Mouse (Mus musculus) myocyte (in vitro differentiated cells): ENCODE measurements around the gene Sptlc2. TPM values are rescaled to one million over a fixed set of nuclear protein-coding genes. Genes with fewer than 3 reads are reported as not detected.
A peak's percentile ranks its signal among the peaks of the same experiment; 100 is the strongest.

Experiments used
- H3K27me3 ChIP-seq: one replicate; pipeline ENCODE4 v1.6.1; 2011; ENCODE audit not compliant: control insufficient read depth, insufficient read depth, insufficient read length
- H3K36me3 ChIP-seq: one replicate; pipeline ENCODE4 v1.6.1; 2011; ENCODE audit not compliant: control insufficient read depth, insufficient read depth
- H3K4me2 ChIP-seq: one replicate; pipeline ENCODE4 v1.6.1; 2011; ENCODE audit warnings: low read depth, control low read depth
- H3K4me3 ChIP-seq: one replicate; pipeline ENCODE4 v1.5.1; 2011; ENCODE audit warnings: mild to moderate bottlenecking, control low read depth, moderate library complexity
- H3K79me2 ChIP-seq: one replicate; pipeline ENCODE4 v1.6.1; 2011; ENCODE audit not compliant: control insufficient read depth, insufficient read depth
- H3ac ChIP-seq: one replicate; pipeline ENCODE4 v1.6.1; 2011; ENCODE audit not compliant: control insufficient read depth, insufficient read length
- CEBPB ChIP-seq: IDR thresholded peaks from 2 replicates; pipeline ENCODE4 v1.6.1; 2011; ENCODE audit warnings: mild to moderate bottlenecking, moderate library complexity; ENCODE audit not compliant: poor library complexity, insufficient read depth, severe bottlenecking
- E2F4 ChIP-seq: IDR thresholded peaks from one replicate; pipeline ENCODE4 v1.6.1; 2011; ENCODE audit warnings: mild to moderate bottlenecking, control low read depth, moderate library complexity; ENCODE audit not compliant: insufficient read depth
- MAX ChIP-seq: IDR thresholded peaks from one replicate; pipeline ENCODE4 v1.6.1; 2011; ENCODE audit warnings: low read depth, mild to moderate bottlenecking, control low read depth
- MYOD1 ChIP-seq, 3 experiments: IDR thresholded peaks; one replicate each; pipeline ENCODE4 v1.6.1; 2011; ENCODE audit warnings: control low read depth in 2 of 3, low read depth in 2 of 3, mild to moderate bottlenecking in 2 of 3, moderate library complexity in 1 of 3; ENCODE audit not compliant: insufficient read length in 2 of 3, control insufficient read depth in 1 of 3
- MYOG ChIP-seq, 3 experiments: IDR thresholded peaks; one replicate each; pipeline ENCODE4 v1.6.1; 2011; ENCODE audit warnings: control low read depth in 2 of 3, low read depth in 2 of 3, mild to moderate bottlenecking in 2 of 3; ENCODE audit not compliant: insufficient read length in 2 of 3, control insufficient read depth in 1 of 3, insufficient read depth in 1 of 3
- POLR2A ChIP-seq: IDR thresholded peaks from one replicate; pipeline ENCODE4 v1.6.1; 2011; ENCODE audit warnings: low read depth, mild to moderate bottlenecking, control low read depth, moderate library complexity; ENCODE audit not compliant: insufficient read length
- POLR2AphosphoS2 ChIP-seq: IDR thresholded peaks from one replicate; pipeline ENCODE4 v1.6.1; 2011; ENCODE audit warnings: low read depth, control low read depth; ENCODE audit not compliant: insufficient read length
- REST ChIP-seq: IDR thresholded peaks from one replicate; pipeline ENCODE4 v1.6.1; 2011; ENCODE audit warnings: mild to moderate bottlenecking, control low read depth, moderate library complexity; ENCODE audit not compliant: insufficient read depth, insufficient read length
- SRF ChIP-seq: IDR thresholded peaks from one replicate; pipeline ENCODE4 v1.6.1; 2011; ENCODE audit warnings: low read depth; ENCODE audit not compliant: control insufficient read depth, insufficient read length
- TCF12 ChIP-seq: IDR thresholded peaks from one replicate; pipeline ENCODE4 v1.6.1; 2011; ENCODE audit warnings: mild to moderate bottlenecking, control low read depth; ENCODE audit not compliant: poor library complexity, insufficient read depth, severe bottlenecking
- TCF3 ChIP-seq: IDR thresholded peaks from one replicate; pipeline ENCODE4 v1.6.1; 2011; ENCODE audit warnings: low read depth, control low read depth; ENCODE audit not compliant: insufficient read length
- USF1 ChIP-seq: IDR thresholded peaks from one replicate; pipeline ENCODE4 v1.6.1; 2011; ENCODE audit warnings: low read depth, mild to moderate bottlenecking, control low read depth, moderate library complexity
- polyA plus RNA-seq: library from polyadenylated mRNA; unstranded; fragments of >200 nt; fragmentation: generic; extraction: Trizol; gene quantifications from one replicate; pipeline ENCODE4 v1.2.1, GENCODE M21; 2012; ENCODE audit warnings: missing spikeins

The Sptlc2 gene
- 43.4 TPM for polyA plus RNA-seq

- peak within 1 kb of the TSS; percentile 77 for H3K4me2 ChIP-seq
- TF ChIP-seq SRF (no peak), POLR2AphosphoS2 (peak; percentile 81), MYOD1 (IDR thresholded peaks at IDR 0.05; ENCODE audit: control insufficient read depth in 1 of 3, insufficient read length in 2 of 3, low read depth in 2 of 3) (no peak), MYOG (IDR thresholded peaks at IDR 0.05; ENCODE audit: control insufficient read depth in 1 of 3, insufficient read depth in 1 of 3, insufficient read length in 2 of 3, low read depth in 2 of 3) (no peak), CEBPB (no peak), E2F4 (no peak), POLR2A (peak; percentile 90), TCF3 (no peak), USF1 (no peak), REST (no peak)
- H3K79me2 ChIP-seq = peaks cover 44% of the 10 kb centered on the region
- H3K4me3 ChIP-seq = peak within 1 kb of the TSS; percentile 78
- H3K27me3 ChIP-seq = no peaks in the 10 kb centered on the region
- no peaks in the 10 kb centered on the region for H3K36me3 ChIP-seq
- H3ac ChIP-seq = peak within 1 kb of the TSS; percentile 79
These were observed at the start of gene Sptlc2 for GRCm38 (mm10) chr12:87388122-87388774. TSS of gene Sptlc2 (minus strand) at chr12:87388355.

DNA sequence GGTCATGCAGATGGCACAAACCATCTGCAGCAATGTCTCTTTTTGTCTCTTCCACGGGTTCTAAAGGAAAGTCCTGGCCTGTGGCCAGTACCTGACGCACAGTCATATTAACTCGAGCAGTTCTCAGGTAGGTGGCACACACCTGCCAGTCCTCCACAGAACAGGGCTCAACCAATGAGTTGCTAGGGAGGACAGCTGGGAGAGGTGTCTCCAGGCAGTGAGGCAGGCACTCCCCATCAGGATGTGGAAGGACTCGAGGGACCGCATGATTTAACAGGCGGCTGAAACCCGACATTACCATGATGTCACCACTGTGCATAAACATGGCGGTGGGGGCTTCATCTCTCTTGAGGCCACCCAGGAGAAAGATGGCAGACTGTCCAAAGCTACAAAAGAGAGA is 40.7 kb upstream of the Sptlc2 start:
- Histone ChIP-seq H3K79me2 (no peaks in the 10 kb centered on the region), H3K27me3 (no peaks in the 10 kb centered on the region), H3K36me3 (peaks cover 74% of the 10 kb centered on the region), H3ac (no peak overlapping the region), H3K4me3 (no peak overlapping the region), H3K4me2 (no peak overlapping the region)
- TF ChIP-seq MYOG (IDR thresholded peaks at IDR 0.05; ENCODE audit: control insufficient read depth in 1 of 3, insufficient read depth in 1 of 3, insufficient read length in 2 of 3, low read depth in 2 of 3) (no peak), TCF3 (no peak), USF1 (no peak), CEBPB (no peak), MAX (no peak), TCF12 (no peak), SRF (no peak), POLR2AphosphoS2 (no peak), E2F4 (no peak), POLR2A (no peak), REST (no peak), MYOD1 (IDR thresholded peaks at IDR 0.05; ENCODE audit: control insufficient read depth in 1 of 3, insufficient read length in 2 of 3, low read depth in 2 of 3) (no peak)

- no peaks in the 10 kb centered on the region for H3K79me2 ChIP-seq
- no peaks in the 10 kb centered on the region for H3K27me3 ChIP-seq
- H3K4me3 ChIP-seq = no peak overlapping the region
- H3K36me3 ChIP-seq = peaks cover 68% of the 10 kb centered on the region
- no peak overlapping the region for H3ac ChIP-seq
- H3K4me2 ChIP-seq = no peak overlapping the region
- TF ChIP-seq CEBPB (no peak), REST (no peak), USF1 (no peak)
These were observed 40.1 kb upstream of the Sptlc2 start for GRCm38 (mm10) chr12:87428295-87428694.

DNA sequence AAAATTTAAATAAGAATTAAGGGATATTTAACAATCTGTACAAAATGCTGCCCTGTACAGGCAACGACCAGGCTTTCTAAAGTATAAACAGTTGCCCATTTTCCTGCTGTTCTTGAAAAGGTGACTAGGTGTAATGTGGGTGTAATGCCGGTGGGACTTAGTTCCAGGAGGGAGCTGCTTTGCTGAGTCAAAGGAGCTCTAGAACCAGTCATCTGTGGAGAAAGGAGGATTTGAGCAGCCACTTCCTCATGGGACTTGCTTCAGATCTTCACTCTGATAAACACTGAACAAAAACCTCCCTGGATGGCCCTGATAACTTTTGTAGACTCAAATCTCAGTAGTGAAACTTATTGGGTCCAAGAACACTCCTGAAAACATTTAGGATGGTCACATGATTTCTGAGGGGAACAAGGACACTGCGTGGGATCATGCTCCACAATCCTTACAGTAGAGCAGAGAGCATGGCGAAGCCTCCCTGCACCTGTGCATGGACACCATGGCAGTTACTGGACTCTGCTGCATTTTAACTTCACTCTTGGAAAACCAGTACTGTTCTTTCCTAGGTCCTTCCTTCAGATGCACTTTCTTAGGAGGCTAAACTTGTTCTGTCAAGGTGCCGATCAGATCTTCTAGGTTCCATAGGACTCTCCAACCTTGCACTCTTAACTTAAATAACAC is 38.3 kb upstream of the Sptlc2 start:
- H3K36me3 ChIP-seq = peaks cover 50% of the 10 kb centered on the region
- no peak overlapping the region for H3ac ChIP-seq
- no peak overlapping the region for H3K4me3 ChIP-seq
- H3K27me3 ChIP-seq = no peaks in the 10 kb centered on the region
- no peaks in the 10 kb centered on the region for H3K79me2 ChIP-seq
- peak; percentile 49 for TF ChIP-seq POLR2AphosphoS2
- TF ChIP-seq REST = no peak
- H3K4me2 ChIP-seq = no peak overlapping the region

DNA sequence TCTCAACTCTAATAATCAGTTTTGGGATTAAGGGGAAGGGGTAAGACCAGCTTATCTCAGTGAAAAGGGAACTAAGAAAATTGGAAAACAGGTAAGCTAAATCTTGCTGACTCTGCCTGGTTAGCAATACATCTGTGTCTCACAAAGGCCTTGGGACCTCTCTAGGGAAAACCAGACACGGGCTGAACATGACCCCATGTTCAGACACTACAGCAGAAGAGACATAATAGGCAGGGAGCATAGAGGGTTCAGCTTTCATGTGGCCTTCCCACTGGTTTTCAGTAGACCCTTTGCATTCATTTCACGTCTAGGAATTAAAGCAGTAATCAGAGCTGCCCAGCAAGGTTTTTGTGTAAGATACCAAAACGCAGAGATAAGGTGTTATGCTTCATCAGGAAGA is 36.4 kb upstream of the Sptlc2 start:
- no peaks in the 10 kb centered on the region for H3K27me3 ChIP-seq
- H3K79me2 ChIP-seq = no peaks in the 10 kb centered on the region
- TF ChIP-seq SRF (no peak), E2F4 (no peak)
- H3K36me3 ChIP-seq = peaks cover 30% of the 10 kb centered on the region
- H3K4me3 ChIP-seq = no peak overlapping the region
- H3K4me2 ChIP-seq = no peak overlapping the region
- no peak overlapping the region for H3ac ChIP-seq
